Mouse (Mus musculus) cerebellum, adult 2 months (tissue): Measurements from ENCODE around the gene Gm20481.

Source experiments
- CTCF ChIP-seq: fragments of 200-500 bp; IDR thresholded peaks from 2 replicates; pipeline ENCODE4 v1.5.1; 2011; ENCODE audit warnings: low read depth, mild to moderate bottlenecking, control low read depth, low read length, moderate library complexity, borderline replicate concordance; ENCODE audit not compliant: insufficient read depth
- POLR2A ChIP-seq: fragments of 200-500 bp; IDR thresholded peaks from 2 replicates; pipeline ENCODE4 v1.6.1; 2011; ENCODE audit warnings: low read length, control low read depth, borderline replicate concordance; ENCODE audit not compliant: insufficient read depth

- no peak for TF ChIP-seq CTCF
- TF ChIP-seq POLR2A, result no peak
These were observed 50.8 kb downstream of the Gm20481 start for GRCm38 (mm10) chr17:35020551-35020950.
